Mouse (Mus musculus): Measurements from ENCODE around the gene Dmrtc1c2.
"Not testable (repeated sequence)": the region's sequence is repeated elsewhere in the genome, so short reads cannot be mapped to it uniquely, and the experiment has no call there.

The Dmrtc1c2 gene

DNA sequence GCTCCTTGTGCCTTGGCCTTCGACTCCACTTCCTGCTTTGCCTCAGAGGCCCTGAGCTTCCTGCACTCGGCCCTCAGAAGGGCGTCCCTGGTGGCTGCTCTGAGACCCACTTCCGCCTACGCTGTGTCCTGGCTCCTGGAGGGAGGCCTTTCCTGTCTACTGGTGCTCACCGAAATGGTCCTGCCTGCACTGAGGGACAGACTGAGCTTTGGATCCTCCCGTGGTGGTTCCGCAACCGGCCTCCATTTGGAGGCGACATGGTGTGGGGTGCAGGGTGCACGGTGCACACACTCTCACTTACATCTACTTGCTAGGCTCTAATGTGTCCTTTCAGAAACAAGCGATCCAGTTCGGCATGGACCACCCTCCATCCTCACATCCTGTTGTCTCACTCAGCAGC lies at the start of gene Dmrtc1c2:
Gene Dmrtc1c2, minus strand, starts transcription at position 101 of the 400 bp plus-strand sequence.
- DNase-seq (ENCODE audit: low spot score in 2 of 2): not testable (repeated sequence)

DNA sequence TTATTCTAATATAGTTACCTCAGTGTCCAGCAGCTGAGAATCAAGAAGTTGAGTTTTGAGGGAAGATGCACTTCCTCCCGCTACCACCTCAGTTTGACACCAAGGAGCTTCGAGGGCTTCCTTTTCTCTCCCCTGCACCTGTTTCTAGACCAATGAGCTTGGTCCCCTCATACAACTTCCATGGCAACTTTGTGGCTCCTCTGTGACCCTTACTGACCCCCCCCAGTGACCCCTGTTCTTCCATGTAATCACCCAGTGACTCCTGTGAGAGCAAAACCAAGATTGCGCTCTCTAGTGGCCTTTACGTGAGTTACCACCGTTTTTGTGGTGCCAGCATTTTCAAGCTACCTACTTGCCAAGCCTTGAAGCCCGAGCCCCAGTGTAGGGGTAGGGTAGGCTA lies 13.5 kb upstream of the Dmrtc1c2 start, which contains the start of gene 1700031F05Rik:
Gene 1700031F05Rik, minus strand, starts transcription at position 101 of the 400 bp plus-strand sequence.
- DNase-seq (ENCODE audit: low spot score in 2 of 2): no peak

DNA sequence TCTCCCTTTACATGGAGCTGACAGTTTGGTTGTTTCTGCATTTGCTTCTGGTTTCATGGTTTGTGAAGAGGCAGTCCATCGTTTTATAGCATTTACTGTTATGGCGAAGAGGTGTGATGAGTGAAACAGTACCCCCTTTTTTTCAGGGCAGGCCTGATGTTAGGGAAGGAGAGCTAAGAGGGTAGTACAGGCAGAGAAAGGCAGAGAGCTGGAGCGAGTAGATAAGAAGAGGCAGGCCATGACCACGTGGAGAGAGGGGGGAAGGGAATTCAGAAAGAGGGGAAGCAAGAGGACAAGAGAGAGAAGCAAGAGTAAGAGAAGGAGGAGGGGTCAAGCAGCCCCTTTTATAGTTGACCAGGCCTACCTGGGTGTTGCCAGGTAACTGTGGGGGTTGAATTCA lies 42.1 kb downstream of the Dmrtc1c2 start:
- no peak for DNase-seq (ENCODE audit: low spot score in 2 of 2)

DNA sequence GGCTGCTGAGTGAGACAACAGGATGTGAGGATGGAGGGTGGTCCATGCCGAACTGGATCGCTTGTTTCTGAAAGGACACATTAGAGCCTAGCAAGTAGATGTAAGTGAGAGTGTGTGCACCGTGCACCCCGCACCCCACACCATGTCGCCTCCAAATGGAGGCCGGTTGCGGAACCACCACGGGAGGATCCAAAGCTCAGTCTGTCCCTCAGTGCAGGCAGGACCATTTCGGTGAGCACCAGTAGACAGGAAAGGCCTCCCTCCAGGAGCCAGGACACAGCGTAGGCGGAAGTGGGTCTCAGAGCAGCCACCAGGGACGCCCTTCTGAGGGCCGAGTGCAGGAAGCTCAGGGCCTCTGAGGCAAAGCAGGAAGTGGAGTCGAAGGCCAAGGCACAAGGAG lies 51.8 kb downstream of the Dmrtc1c2 start, which contains the start of gene Dmrtc1c1:
Gene Dmrtc1c1, plus strand, starts transcription at position 301 of the 400 bp plus-strand sequence.
- DNase-seq (ENCODE audit: low spot score in 2 of 2): not testable (repeated sequence)

All from frontal cortex, postnatal 36 days (tissue).